Mouse (Mus musculus) MEL (cell line): ENCODE measurements at regions not wholly inside any gene's neighbourhood (a gene's known extent, or its start where the extent isn't known, plus 50 kb on each side); places are given as distances from the start of the nearest gene placed in this dataset.

ENCODE experiments used
- BHLHE40 ChIP-seq: IDR thresholded peaks from 2 replicates; pipeline ENCODE4 v1.6.1; 2012; ENCODE audit warnings: low read depth, mild to moderate bottlenecking, inconsistent platforms, low read length, improper control_type of control experiment, borderline replicate concordance
- CTCF ChIP-seq, 3 experiments: IDR thresholded peaks in 2 of 3; conservative IDR thresholded peaks in 1 of 3; 2 replicates each; pipeline ENCODE4 v1.5.1; 2011 to 2012; ENCODE audit warnings: low read length in 3 of 3, low read depth in 2 of 3, mild to moderate bottlenecking in 2 of 3, improper control_type of control experiment in 1 of 3, inconsistent platforms in 1 of 3, mixed read lengths in 1 of 3, moderate library complexity in 1 of 3; ENCODE audit not compliant: control insufficient read depth in 1 of 3, insufficient read depth in 1 of 3, poor library complexity in 1 of 3, severe bottlenecking in 1 of 3
- E2F4 ChIP-seq: IDR thresholded peaks from 2 replicates; pipeline ENCODE4 v1.6.1; 2011; ENCODE audit warnings: low read depth, low read length, improper control_type of control experiment, borderline replicate concordance
- EP300 ChIP-seq, 2 experiments: IDR thresholded peaks; 2 replicates each; pipeline ENCODE4 v1.6.1; 2011; ENCODE audit warnings: improper control_type of control experiment in 2 of 2, low read length in 2 of 2, low read depth in 1 of 2, mild to moderate bottlenecking in 1 of 2
- GATA1 ChIP-seq: IDR thresholded peaks from 2 replicates; pipeline ENCODE4 v1.6.1; 2011; ENCODE audit warnings: low read depth, low read length, improper control_type of control experiment
- MAFK ChIP-seq: IDR thresholded peaks from 2 replicates; pipeline ENCODE4 v1.6.1; 2011; ENCODE audit warnings: low read depth, mild to moderate bottlenecking, low read length, improper control_type of control experiment, borderline replicate concordance
- MYC ChIP-seq: IDR thresholded peaks from 2 replicates; pipeline ENCODE4 v1.6.1; 2011; ENCODE audit warnings: low read depth, mild to moderate bottlenecking, low read length, improper control_type of control experiment, moderate library complexity
- POLR2AphosphoS5 ChIP-seq: IDR thresholded peaks from 2 replicates; pipeline ENCODE4 v1.6.1; 2012; ENCODE audit warnings: low read depth, borderline replicate concordance, mild to moderate bottlenecking, inconsistent platforms, low read length, moderate library complexity, mixed read lengths
- SIN3A ChIP-seq: IDR thresholded peaks from 2 replicates; pipeline ENCODE4 v1.6.1; 2012; ENCODE audit warnings: low read length, improper control_type of control experiment, inconsistent platforms
- TCF12 ChIP-seq: IDR thresholded peaks from 2 replicates; pipeline ENCODE4 v1.6.1; 2014; ENCODE audit warnings: low read depth, mild to moderate bottlenecking, inconsistent platforms, low read length, improper control_type of control experiment, moderate library complexity
- ZC3H11A ChIP-seq: IDR thresholded peaks from 2 replicates; pipeline ENCODE4 v1.6.1; 2012; ENCODE audit warnings: low read depth, mild to moderate bottlenecking, inconsistent platforms, low read length, improper control_type of control experiment
- ZMIZ1 ChIP-seq: IDR thresholded peaks from 2 replicates; pipeline ENCODE4 v1.6.1; 2012; ENCODE audit warnings: low read depth, mild to moderate bottlenecking, inconsistent platforms, low read length, improper control_type of control experiment, moderate library complexity

- TF ChIP-seq MYC (no peak), CTCF (IDR thresholded peaks at IDR 0.05 in 2 of 3, conservative IDR thresholded peaks at IDR 0.05 in 1 of 3; ENCODE audit: control insufficient read depth in 1 of 3, insufficient read depth in 1 of 3, low read depth in 2 of 3, low read length in 3 of 3, poor library complexity in 1 of 3, severe bottlenecking in 1 of 3) (no peak), GATA1 (no peak), E2F4 (no peak), SIN3A (no peak), TCF12 (no peak), ZMIZ1 (no peak), EP300 (IDR thresholded peaks at IDR 0.05; ENCODE audit: low read depth in 1 of 2, low read length in 2 of 2) (no peak), ZC3H11A (no peak), MAFK (no peak), BHLHE40 (no peak), POLR2AphosphoS5 (no peak)
Measured at GRCm38 (mm10) chr4:44424831-44425704, 124.4 kb downstream of the Melk start.
